Mouse (Mus musculus): ENCODE measurements around the gene Bbx.

DNA sequence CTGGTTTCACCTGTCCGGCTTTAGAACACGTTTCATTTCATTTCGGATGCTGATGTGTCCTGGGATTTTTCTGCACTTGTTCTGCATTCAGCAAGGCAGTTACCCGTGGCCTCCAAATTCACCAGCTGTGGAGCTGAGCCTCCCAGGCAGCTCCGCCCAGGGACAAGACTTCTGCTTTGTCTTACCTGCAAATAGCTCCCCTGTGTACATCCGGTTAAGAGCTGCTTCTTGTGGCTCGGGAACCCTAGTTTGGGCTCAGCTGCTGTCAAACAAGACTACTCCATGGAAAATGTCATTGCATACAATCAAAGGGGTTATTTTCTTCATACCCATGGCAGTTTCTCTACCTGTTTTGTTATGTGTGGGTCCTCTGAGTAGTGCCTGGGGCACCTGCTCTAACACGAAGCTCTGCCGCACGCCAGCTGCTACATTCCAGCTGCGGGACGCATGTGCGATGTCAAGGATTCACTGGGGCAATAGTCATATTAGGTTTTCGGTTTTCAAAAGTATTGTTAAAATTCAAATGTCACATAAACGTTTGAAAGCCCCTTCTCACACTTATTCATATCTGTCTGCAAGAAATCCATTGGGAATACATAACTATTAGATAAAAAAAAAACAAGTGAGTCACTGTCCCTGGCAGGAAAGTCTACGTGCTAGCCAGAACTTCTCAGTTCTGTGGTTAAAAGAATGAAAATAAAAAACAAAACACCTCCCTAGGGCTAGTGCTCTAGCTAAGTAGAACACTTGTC is 264.8 kb downstream of the Bbx start:
- TF ChIP-seq POLR2A (IDR thresholded peaks at IDR 0.05; ENCODE audit: insufficient read length, low read depth) (no peak), USF1 (IDR thresholded peaks at IDR 0.05; ENCODE audit: low read depth) (no peak), MAX (IDR thresholded peaks at IDR 0.05; ENCODE audit: low read depth) (no peak), MYOG (IDR thresholded peaks at IDR 0.05; ENCODE audit: control insufficient read depth in 1 of 3, insufficient read depth in 1 of 3, insufficient read length in 2 of 3, low read depth in 2 of 3) (no peak), POLR2AphosphoS2 (IDR thresholded peaks at IDR 0.05; ENCODE audit: insufficient read length, low read depth) (no peak), TCF12 (IDR thresholded peaks at IDR 0.05; ENCODE audit: insufficient read depth, poor library complexity, severe bottlenecking) (no peak), E2F4 (IDR thresholded peaks at IDR 0.05; ENCODE audit: insufficient read depth) (no peak), SRF (IDR thresholded peaks at IDR 0.05; ENCODE audit: control insufficient read depth, insufficient read length, low read depth) (no peak), REST (IDR thresholded peaks at IDR 0.05; ENCODE audit: insufficient read depth, insufficient read length) (no peak), CEBPB (IDR thresholded peaks at IDR 0.05; ENCODE audit: insufficient read depth, poor library complexity, severe bottlenecking) (no peak), MYOD1 (IDR thresholded peaks at IDR 0.05; ENCODE audit: control insufficient read depth in 1 of 3, insufficient read length in 2 of 3, low read depth in 2 of 3) (no peak), TCF3 (IDR thresholded peaks at IDR 0.05; ENCODE audit: insufficient read length, low read depth) (no peak)
